Mouse (Mus musculus) ES-E14 (cell line): ENCODE results near the gene Gm49395.

ENCODE experiments used
- CHD2 ChIP-seq: IDR thresholded peaks from 2 replicates; pipeline ENCODE4 v1.6.1; 2014; ENCODE audit warnings: mild to moderate bottlenecking, low read depth, low read length, inconsistent platforms
- HCFC1 ChIP-seq: IDR thresholded peaks from 2 replicates; pipeline ENCODE4 v1.6.1; 2012; ENCODE audit warnings: low read length, inconsistent platforms, borderline replicate concordance; ENCODE audit not compliant: insufficient read depth
- ZC3H11A ChIP-seq: IDR thresholded peaks from 2 replicates; pipeline ENCODE4 v1.6.1; 2012; ENCODE audit warnings: low read depth, mild to moderate bottlenecking, inconsistent platforms, low read length, borderline replicate concordance
- ZNF384 ChIP-seq: IDR thresholded peaks from 2 replicates; pipeline ENCODE4 v1.6.1; 2012; ENCODE audit warnings: low read depth, low read length, inconsistent platforms

- TF ChIP-seq CHD2 (no peak), ZNF384 (no peak), HCFC1 (no peak), ZC3H11A (no peak)
These were observed 3.5 kb downstream of the Gm49395 start for GRCm38 (mm10) chr13:115098227-115098626.
